Mouse (Mus musculus): Measurements from ENCODE around the gene Gsx1. TPM values are rescaled to one million over a fixed set of nuclear protein-coding genes. Genes with fewer than 3 reads are reported as not detected.

Gsx1 gene
- polyA plus RNA-seq, 1 experiment = not detected

DNA sequence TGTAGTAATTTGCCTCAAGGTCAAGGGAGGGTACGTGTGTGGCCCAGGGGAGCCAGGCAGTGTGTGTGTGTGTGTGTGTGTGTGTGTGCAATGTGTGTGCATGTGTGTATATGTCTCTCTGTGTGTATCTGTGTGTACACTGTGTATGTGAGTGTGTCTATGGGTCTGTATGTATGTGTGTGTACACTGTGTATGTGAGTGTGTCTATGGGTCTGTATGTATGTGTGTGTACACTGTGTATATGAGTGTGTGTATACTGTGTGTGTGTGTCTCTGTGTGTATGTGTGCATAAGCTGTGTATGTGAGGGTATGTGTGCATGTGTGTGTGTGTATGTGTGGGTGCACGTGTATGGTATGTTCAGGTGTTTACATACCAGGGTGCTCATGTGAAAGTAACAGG is 28.7 kb upstream of the Gsx1 start:
- no peaks in the 10 kb centered on the region for H3K4me1 ChIP-seq (ENCODE audit: control insufficient read depth, insufficient read depth, insufficient read length)
- no peaks in the 10 kb centered on the region for H3K36me3 ChIP-seq (ENCODE audit: control insufficient read depth, insufficient read depth, low read length)
- WGBS = 75% methylated on average over 2 of the region's 2 CpGs
- no peak overlapping the region for H3K4me3 ChIP-seq (ENCODE audit: extremely low read depth, insufficient read depth, insufficient read length)
- no peak for DNase-seq (ENCODE audit: low read depth in 1 of 2, low spot score in 2 of 2)
- H3K27me3 ChIP-seq (ENCODE audit: control insufficient read depth, insufficient read depth, low read length) = no peaks in the 10 kb centered on the region
- TF ChIP-seq POLR2A (IDR thresholded peaks at IDR 0.05; ENCODE audit: low read depth, low read length) (no peak), CTCF (IDR thresholded peaks at IDR 0.05; ENCODE audit: extremely low read depth, insufficient read depth, insufficient read length, insufficient replicate concordance) (no peak)
- no peak overlapping the region for H3K27ac ChIP-seq (ENCODE audit: insufficient read depth, low read length)

DNA sequence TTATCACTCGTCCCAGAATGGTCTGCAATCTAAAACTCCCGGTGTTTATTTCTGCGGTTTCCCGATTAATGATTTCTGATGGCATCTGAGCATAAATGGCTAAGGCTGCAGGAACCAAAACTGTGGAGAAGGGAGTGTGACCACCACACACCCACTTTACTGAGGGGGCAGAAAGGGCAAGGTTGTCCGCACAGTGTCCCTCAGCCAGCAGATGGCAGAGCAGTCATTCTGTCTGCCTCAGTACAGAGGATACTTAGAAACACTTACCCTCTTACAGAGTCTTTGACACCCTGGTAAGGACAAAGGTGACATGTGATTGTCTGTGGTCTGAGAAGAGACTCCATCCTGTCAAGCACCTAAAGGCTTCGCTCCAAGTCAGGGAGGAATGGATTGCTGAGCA is 23.4 kb upstream of the Gsx1 start:
- no peak for DNase-seq (ENCODE audit: low read depth in 1 of 2, low spot score in 2 of 2)
- TF ChIP-seq POLR2A (IDR thresholded peaks at IDR 0.05; ENCODE audit: low read depth, low read length) = no peak
- no peak for TF ChIP-seq CTCF (IDR thresholded peaks at IDR 0.05; ENCODE audit: extremely low read depth, insufficient read depth, insufficient read length, insufficient replicate concordance)
- no peaks in the 10 kb centered on the region for H3K27me3 ChIP-seq (ENCODE audit: control insufficient read depth, insufficient read depth, low read length)
- H3K36me3 ChIP-seq (ENCODE audit: control insufficient read depth, insufficient read depth, low read length) = no peaks in the 10 kb centered on the region
- H3K4me1 ChIP-seq (ENCODE audit: control insufficient read depth, insufficient read depth, insufficient read length) = no peaks in the 10 kb centered on the region
- no peak overlapping the region for H3K4me3 ChIP-seq (ENCODE audit: extremely low read depth, insufficient read depth, insufficient read length)
- H3K27ac ChIP-seq (ENCODE audit: insufficient read depth, low read length) = no peak overlapping the region
- 83% methylated on average over 6 of the region's 6 CpGs for WGBS

GRCm38 (mm10) chr5:147170088-147170487 is 18.4 kb upstream of the Gsx1 start:
- no peak overlapping the region for H3K4me3 ChIP-seq (ENCODE audit: extremely low read depth, insufficient read depth, insufficient read length)
- WGBS = 81% methylated on average over 7 of the region's 7 CpGs
- H3K4me1 ChIP-seq (ENCODE audit: control insufficient read depth, insufficient read depth, insufficient read length) = no peaks in the 10 kb centered on the region
- H3K27me3 ChIP-seq (ENCODE audit: control insufficient read depth, insufficient read depth, low read length) = no peaks in the 10 kb centered on the region
- TF ChIP-seq CTCF (IDR thresholded peaks at IDR 0.05; ENCODE audit: extremely low read depth, insufficient read depth, insufficient read length, insufficient replicate concordance) (no peak), POLR2A (IDR thresholded peaks at IDR 0.05; ENCODE audit: low read depth, low read length) (no peak)
- DNase-seq (ENCODE audit: low read depth in 1 of 2, low spot score in 2 of 2) = no peak
- H3K27ac ChIP-seq (ENCODE audit: insufficient read depth, low read length) = no peak overlapping the region
- H3K36me3 ChIP-seq (ENCODE audit: control insufficient read depth, insufficient read depth, low read length) = no peaks in the 10 kb centered on the region

DNA sequence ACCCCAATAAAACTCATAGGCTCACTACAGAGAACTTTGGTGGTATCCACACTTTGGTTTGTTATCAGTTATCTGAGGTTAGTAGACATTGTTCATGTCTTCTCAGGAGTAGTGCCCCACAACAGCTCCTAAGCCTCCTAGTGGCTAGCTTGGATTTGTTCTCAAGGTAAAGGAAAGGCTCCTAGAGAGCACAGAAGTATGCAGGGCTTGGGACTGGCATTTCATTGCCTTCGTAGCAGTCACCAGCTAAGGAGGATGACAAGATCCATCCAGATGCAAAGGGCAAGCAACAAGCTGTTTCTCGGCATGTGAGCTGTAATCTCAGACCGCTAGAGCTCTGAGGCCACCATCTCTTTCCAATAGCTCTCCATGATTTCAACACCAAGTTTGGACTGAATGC is 14.4 kb upstream of the Gsx1 start:
- Histone ChIP-seq H3K4me1 (ENCODE audit: control insufficient read depth, insufficient read depth, insufficient read length) (no peaks in the 10 kb centered on the region), H3K27ac (ENCODE audit: insufficient read depth, low read length) (no peak overlapping the region), H3K4me3 (ENCODE audit: extremely low read depth, insufficient read depth, insufficient read length) (no peak overlapping the region), H3K36me3 (ENCODE audit: control insufficient read depth, insufficient read depth, low read length) (no peaks in the 10 kb centered on the region), H3K27me3 (ENCODE audit: control insufficient read depth, insufficient read depth, low read length) (no peaks in the 10 kb centered on the region)
- no peak for DNase-seq (ENCODE audit: low read depth in 1 of 2, low spot score in 2 of 2)
- WGBS = 82% methylated on average over 3 of the region's 3 CpGs
- TF ChIP-seq POLR2A (IDR thresholded peaks at IDR 0.05; ENCODE audit: low read depth, low read length) (no peak), CTCF (IDR thresholded peaks at IDR 0.05; ENCODE audit: extremely low read depth, insufficient read depth, insufficient read length, insufficient replicate concordance) (no peak)

DNA sequence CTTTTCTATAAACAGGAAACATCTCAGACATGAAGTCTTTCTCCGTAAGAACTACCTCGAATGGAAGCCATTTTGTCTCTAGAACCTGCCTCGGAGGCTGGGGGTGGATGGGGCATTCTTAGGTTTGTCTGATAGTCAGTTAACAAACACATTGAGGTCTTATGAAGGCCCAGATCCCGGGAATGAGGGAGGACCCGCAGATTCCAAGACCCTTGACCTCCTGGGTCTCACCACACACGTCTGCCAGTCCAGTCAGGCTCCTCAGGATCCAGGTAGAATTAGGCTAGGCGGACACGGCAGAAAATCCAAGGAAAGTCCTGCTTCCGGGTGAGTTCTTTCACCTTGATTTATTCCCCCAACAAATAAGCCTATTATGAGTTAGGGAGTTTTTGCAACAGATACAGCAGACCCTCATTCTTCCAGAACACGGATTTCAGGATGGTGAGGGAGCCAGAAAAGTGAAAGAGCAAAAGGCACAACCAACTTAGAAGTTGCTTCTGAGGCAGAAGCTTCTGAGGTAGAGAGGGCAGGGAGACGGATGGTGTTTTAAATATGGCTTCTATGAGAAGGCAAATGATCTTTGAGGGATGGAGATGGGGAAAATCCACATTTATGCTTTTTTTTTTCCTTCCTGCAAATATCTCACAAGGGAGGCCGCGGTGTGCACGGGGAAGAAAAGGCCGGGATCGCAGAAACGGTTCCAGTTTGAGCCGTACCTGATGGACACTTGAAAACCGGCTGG is 3.2 kb upstream of the Gsx1 start:
- no peaks in the 10 kb centered on the region for H3K36me3 ChIP-seq (ENCODE audit: control insufficient read depth, insufficient read depth, low read length)
- no peak overlapping the region for H3K4me3 ChIP-seq (ENCODE audit: extremely low read depth, insufficient read depth, insufficient read length)
- H3K27me3 ChIP-seq (ENCODE audit: control insufficient read depth, insufficient read depth, low read length) = peaks cover 24% of the 10 kb centered on the region
- no peak for DNase-seq (ENCODE audit: low read depth in 1 of 2, low spot score in 2 of 2)
- 12% methylated on average over 17 of the region's 19 CpGs for WGBS
- H3K4me1 ChIP-seq (ENCODE audit: control insufficient read depth, insufficient read depth, insufficient read length) = peaks cover 16% of the 10 kb centered on the region
- H3K27ac ChIP-seq (ENCODE audit: insufficient read depth, low read length) = no peak overlapping the region
- no peak for TF ChIP-seq POLR2A (IDR thresholded peaks at IDR 0.05; ENCODE audit: low read depth, low read length)
- no peak for TF ChIP-seq CTCF (IDR thresholded peaks at IDR 0.05; ENCODE audit: extremely low read depth, insufficient read depth, insufficient read length, insufficient replicate concordance)

DNA sequence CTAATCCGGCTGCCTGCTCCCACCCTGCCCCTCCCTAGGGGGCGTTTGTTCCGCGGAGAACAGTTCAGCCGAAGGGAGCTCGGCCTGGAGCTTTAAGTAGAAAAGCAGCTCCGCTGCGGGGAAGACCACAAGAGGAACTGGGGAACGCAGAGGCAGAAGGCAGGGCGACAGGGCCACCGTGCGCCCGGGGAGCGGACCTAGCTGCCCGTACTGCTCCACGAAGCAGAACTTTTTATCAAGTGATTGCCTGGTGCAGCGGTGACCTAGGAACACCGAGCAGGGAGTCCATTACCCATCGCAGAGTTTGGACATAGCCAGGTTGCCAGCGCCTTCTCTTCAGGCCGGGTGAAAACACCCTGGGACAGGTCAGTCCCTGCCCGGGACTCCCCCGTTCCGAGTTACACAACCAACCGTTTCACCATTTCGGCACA is 2.5 kb upstream of the Gsx1 start:
- WGBS = 2% methylated on average over 24 of the region's 26 CpGs
- Histone ChIP-seq H3K4me1 (ENCODE audit: control insufficient read depth, insufficient read depth, insufficient read length) (peaks cover 16% of the 10 kb centered on the region), H3K27ac (ENCODE audit: insufficient read depth, low read length) (no peak overlapping the region), H3K27me3 (ENCODE audit: control insufficient read depth, insufficient read depth, low read length) (peaks cover 25% of the 10 kb centered on the region), H3K36me3 (ENCODE audit: control insufficient read depth, insufficient read depth, low read length) (no peaks in the 10 kb centered on the region), H3K4me3 (ENCODE audit: extremely low read depth, insufficient read depth, insufficient read length) (peak overlapping the region; percentile 4; the same call in 1 of the 2 replicates)
- DNase-seq (ENCODE audit: low read depth in 1 of 2, low spot score in 2 of 2) = peak in 1 of 2 experiments; percentile 10
- TF ChIP-seq CTCF (IDR thresholded peaks at IDR 0.05; ENCODE audit: extremely low read depth, insufficient read depth, insufficient read length, insufficient replicate concordance) (no peak), POLR2A (IDR thresholded peaks at IDR 0.05; ENCODE audit: low read depth, low read length) (no peak)
